In the genomic region with DNA sequence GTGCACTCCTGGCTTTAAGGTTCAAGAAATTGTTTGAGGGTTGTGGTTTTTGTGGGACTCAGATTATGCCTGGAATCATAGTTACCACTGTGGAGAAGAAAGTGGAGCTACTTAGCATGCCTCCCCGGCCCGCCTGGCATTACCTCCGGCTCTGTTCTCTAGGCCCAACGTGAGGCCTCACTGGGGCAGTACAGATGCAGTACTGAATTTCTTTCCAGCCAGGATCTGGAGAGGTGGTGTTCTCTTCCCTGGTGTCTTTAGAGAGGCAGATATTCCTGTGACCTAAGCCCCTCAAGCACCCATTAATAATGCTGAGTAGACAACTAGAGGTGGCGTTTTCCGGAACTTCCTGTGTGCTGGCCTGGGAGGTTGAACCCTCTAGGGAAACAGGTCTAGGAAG, we compare ENCODE assay signal across 8 mouse cellular contexts. TPM values are rescaled to one million over a fixed set of nuclear protein-coding genes. Genes with fewer than 3 reads are reported as not detected.
A peak's percentile ranks its signal among the peaks of the same experiment; 100 is the strongest.
DNase-seq lines count a peak whose midpoint lies in the region; ATAC-seq and TF ChIP-seq lines count a peak whose summit lies in the region.

No protein-coding gene starts in this region.

- WGBS in lung, embryonic 14.5 days: 13% methylated on average over 6 of the region's 6 CpGs
- 6% methylated on average over 6 of the region's 6 CpGs for WGBS in limb, embryonic 14.5 days
- 30% methylated on average over 6 of the region's 6 CpGs for WGBS in stomach, embryonic 15.5 days

- TF ChIP-seq CTCF in lung, embryonic 14.5 days (IDR thresholded peaks at IDR 0.05; ENCODE audit: low read depth): no peak
- TF ChIP-seq CTCF in embryonic fibroblast, embryonic 13.5 days (IDR thresholded peaks at IDR 0.05; ENCODE audit: borderline replicate concordance, insufficient read depth, low read length): no peak

- no peak overlapping the region for H3K27ac ChIP-seq in lung, embryonic 14.5 days (ENCODE audit: low read depth)
- peak overlapping the region; percentile 29 for H3K27ac ChIP-seq in embryonic fibroblast, embryonic 13.5 days (ENCODE audit: insufficient read depth, low read length)
- H3K27ac ChIP-seq in limb, embryonic 14.5 days (replicated peaks; ENCODE audit: low read depth, low read length): peak overlapping the region; percentile 92
- H3K27ac ChIP-seq in stomach, embryonic 15.5 days: peak overlapping the region; percentile 79

- 0 out of 2 replicates have a peak, but pooled peaks have one; percentile 24 for TF ChIP-seq POLR2A in embryonic fibroblast, embryonic 13.5 days (IDR thresholded peaks at IDR 0.05; ENCODE audit: low read depth, low read length)
- no peak for TF ChIP-seq POLR2A in limb, embryonic 14.5 days (IDR thresholded peaks at IDR 0.05; ENCODE audit: borderline replicate concordance, extremely low read depth, insufficient read depth, insufficient read length)

- no peak for DNase-seq in lung, embryonic 14.5 days
- no peak for DNase-seq in lung, postnatal 4 days
- no peak for DNase-seq in limb, embryonic 14.5 days (ENCODE audit: low spot score)
- DNase-seq in kidney, adult 11 months: no peak
- no peak for DNase-seq in left cerebral cortex, postnatal 14 days (ENCODE audit: low spot score in 2 of 2)
- no peak for DNase-seq in adrenal gland, adult (ENCODE audit: inconsistent age in 2 of 2, low spot score in 1 of 2)

- intact Hi-C loops in left cerebral cortex, postnatal 14 days (cut with DNase I): no loop called here

- no peak for ATAC-seq in lung, embryonic 14.5 days (ENCODE audit: insufficient read depth)
- no peak for ATAC-seq in limb, embryonic 14.5 days (ENCODE audit: low FRiP score, low read depth)
- no peak for ATAC-seq in stomach, embryonic 15.5 days (ENCODE audit: insufficient read depth, low FRiP score, low read depth)

- H3K9ac ChIP-seq in lung, embryonic 14.5 days: peak overlapping the region; percentile 68
- H3K9ac ChIP-seq in limb, embryonic 14.5 days (ENCODE audit: low read depth, low read length, severe bottlenecking): peak overlapping the region; percentile 94
- no peak overlapping the region; the same call in 1 of the 2 replicates for H3K9ac ChIP-seq in stomach, embryonic 15.5 days

- peaks cover 12% of the 10 kb centered on the region; the same call in 1 of the 2 replicates for H3K4me1 ChIP-seq in lung, embryonic 14.5 days (ENCODE audit: insufficient read depth)
- peaks cover 5% of the 10 kb centered on the region; the same call in 1 of the 2 replicates for H3K4me1 ChIP-seq in embryonic fibroblast, embryonic 13.5 days (ENCODE audit: control insufficient read depth, insufficient read depth, low read length)
- peaks cover 48% of the 10 kb centered on the region for H3K4me1 ChIP-seq in limb, embryonic 14.5 days (ENCODE audit: control insufficient read depth, insufficient read depth, low read length)
- peaks cover 26% of the 10 kb centered on the region for H3K4me1 ChIP-seq in stomach, embryonic 15.5 days

- H3K4me3 ChIP-seq in lung, embryonic 14.5 days (ENCODE audit: low read depth, low read length): peak overlapping the region; percentile 72
- peak overlapping the region; percentile 66 for H3K4me3 ChIP-seq in embryonic fibroblast, embryonic 13.5 days (ENCODE audit: insufficient read depth, low read length)
- H3K4me3 ChIP-seq in limb, embryonic 14.5 days (replicated peaks; ENCODE audit: low read length): peak overlapping the region; percentile 66
- peak overlapping the region; percentile 84 for H3K4me3 ChIP-seq in stomach, embryonic 15.5 days (replicated peaks)

- peak overlapping the region; percentile 90 for H3K4me2 ChIP-seq in lung, embryonic 14.5 days
- H3K4me2 ChIP-seq in limb, embryonic 14.5 days (replicated peaks; ENCODE audit: low read depth, low read length, severe bottlenecking): peak overlapping the region; percentile 89
- H3K4me2 ChIP-seq in stomach, embryonic 15.5 days: peak overlapping the region; percentile 83

- no peaks in the 10 kb centered on the region for H3K9me3 ChIP-seq in lung, embryonic 14.5 days (ENCODE audit: low read depth, low read length)
- H3K9me3 ChIP-seq in limb, embryonic 14.5 days (ENCODE audit: control insufficient read depth, low read length): no peaks in the 10 kb centered on the region
- no peaks in the 10 kb centered on the region for H3K9me3 ChIP-seq in stomach, embryonic 15.5 days

- no peaks in the 10 kb centered on the region for H3K36me3 ChIP-seq in lung, embryonic 14.5 days (ENCODE audit: insufficient read depth)
- no peaks in the 10 kb centered on the region for H3K36me3 ChIP-seq in limb, embryonic 14.5 days (ENCODE audit: control insufficient read depth, insufficient read depth, low read length)
- H3K36me3 ChIP-seq in stomach, embryonic 15.5 days: no peaks in the 10 kb centered on the region

- H3K27me3 ChIP-seq in lung, embryonic 14.5 days (ENCODE audit: insufficient read depth, low read length): no peaks in the 10 kb centered on the region
- no peaks in the 10 kb centered on the region for H3K27me3 ChIP-seq in limb, embryonic 14.5 days (ENCODE audit: control insufficient read depth, insufficient read depth, low read length)
- H3K27me3 ChIP-seq in stomach, embryonic 15.5 days (replicated peaks): no peaks in the 10 kb centered on the region

RNA-seq across cellular contexts. Expression of gene Sdc1, which starts 2.2 kb away (rescaled TPM):
- 101 TPM in 2 replicates for polyA plus RNA-seq in lung, embryonic 14.5 days (2014; fragmentation: Nextera tagmentation; extraction: Ambion mirVana)
- 136 and 140 TPM in 2 replicates for polyA plus RNA-seq in embryonic fibroblast, embryonic 13.5 days (2011; ENCODE audit: insufficient read length, low read depth, missing spikeins)
- polyA plus RNA-seq in limb, embryonic 14.5 days (2012; rRNA removed): 268 and 329 TPM in 2 replicates
- polyA plus RNA-seq in limb, embryonic 14.5 days (2014; fragmentation: Nextera tagmentation; extraction: Ambion mirVana): 238 and 240 TPM in 2 replicates
- polyA plus RNA-seq in stomach, embryonic 15.5 days (2015; fragmentation: Nextera tagmentation; extraction: Ambion mirVana): 131 and 142 TPM in 2 replicates
- total RNA-seq in left cerebral cortex, postnatal 14 days (2021): 1 to 10 TPM; 2.0 to 2.4 TPM
